Mouse (Mus musculus) forebrain, postnatal 0 days (tissue): ENCODE data around the gene Vps45. TPM values are rescaled to one million over a fixed set of nuclear protein-coding genes. Genes with fewer than 3 reads are reported as not detected.

ENCODE experiments used
- ATAC-seq: fragments of 200-750 bp; cut with Nextera tagmentation; 2 replicates; pipeline ENCODE4 v1.8.0; 2017; ENCODE audit warnings: mild to moderate bottlenecking, moderate library complexity
- DNase-seq: peaks from one replicate; pipeline ENCODE4 v3.0.0-alpha.2; 2015
- H3K27ac ChIP-seq: fragments of 300-500 bp; sonication (generic); 2 replicates; pipeline ENCODE4 v1.5.1; 2014; ENCODE audit warnings: low read depth, mild to moderate bottlenecking, antibody characterized with exemption, low read length, moderate library complexity, mixed read lengths
- H3K27me3 ChIP-seq: fragments of 300-500 bp; sonication (generic); 2 replicates; pipeline ENCODE4 v1.6.1; 2014; ENCODE audit warnings: mild to moderate bottlenecking, low read length, mixed read lengths; ENCODE audit not compliant: insufficient read depth
- H3K36me3 ChIP-seq: fragments of 300-500 bp; sonication (generic); 2 replicates; pipeline ENCODE4 v1.6.1; 2014; ENCODE audit warnings: mild to moderate bottlenecking, moderate library complexity; ENCODE audit not compliant: insufficient read depth
- H3K4me1 ChIP-seq: fragments of 300-500 bp; sonication (generic); 2 replicates; pipeline ENCODE4 v1.6.1; 2014; ENCODE audit warnings: antibody characterized with exemption; ENCODE audit not compliant: insufficient read depth
- H3K4me2 ChIP-seq: fragments of 300-500 bp; sonication (generic); 2 replicates; pipeline ENCODE4 v1.6.1; 2014; ENCODE audit warnings: low read depth, mild to moderate bottlenecking, moderate library complexity
- H3K4me3 ChIP-seq: fragments of 300-500 bp; sonication (generic); 2 replicates; pipeline ENCODE4 v1.5.1; 2014; ENCODE audit warnings: low read depth, low read length, mixed read lengths
- H3K9ac ChIP-seq: fragments of 300-500 bp; sonication (generic); 2 replicates; pipeline ENCODE4 v1.6.1; 2014; ENCODE audit warnings: mild to moderate bottlenecking
- H3K9me3 ChIP-seq: fragments of 300-500 bp; sonication (generic); 2 replicates; pipeline ENCODE4 v1.6.1; 2016; ENCODE audit warnings: low read length
- CTCF ChIP-seq: sonication (generic); IDR thresholded peaks from 2 replicates; pipeline ENCODE4 v1.5.1; 2016; ENCODE audit warnings: antibody characterized with exemption, control low read depth, low read depth
- WGBS: fragments of 180-500 bp; shearing (Covaris S2); extraction: QIAGEN DNeasy Blood & Tissue Kit; methylation state at CpG from one replicate; pipeline ENCODE4 v1.1.7; 2014; 5-methylcytosine and 5-hydroxymethylcytosine counted together
- polyA plus RNA-seq: library from polyadenylated mRNA; unstranded; fragments of >200 nt; fragmentation: Nextera tagmentation; extraction: Ambion mirVana; gene quantifications from 2 replicates; pipeline ENCODE4 v1.2.1, GENCODE M21; 2015
- total RNA-seq: library from RNA; depleted of rRNA; stranded (reverse); fragments of >200 nt; gene quantifications from 2 replicates; pipeline ENCODE4 v1.2.3, GENCODE M21; 2014

Vps45 gene
- total and polyA plus RNA-seq, 2 experiments from 2014 or later: 60.5 to 65.1 TPM

GRCm38 (mm10) chr3:95999308-96000079, 58.8 kb downstream of the Vps45 start:
- H3K27ac ChIP-seq: no peak overlapping the region
- H3K36me3 ChIP-seq: no peaks in the 10 kb centered on the region
- 91% methylated on average over 12 of the region's 12 CpGs for WGBS
- peaks cover 11% of the 10 kb centered on the region for H3K4me1 ChIP-seq
- H3K4me3 ChIP-seq: no peak overlapping the region
- H3K9me3 ChIP-seq: no peaks in the 10 kb centered on the region
- ATAC-seq (no peak), DNase-seq (no peak)
- no peak overlapping the region for H3K4me2 ChIP-seq
- no peaks in the 10 kb centered on the region for H3K27me3 ChIP-seq
- TF ChIP-seq CTCF: no peak
- no peak overlapping the region for H3K9ac ChIP-seq

DNA sequence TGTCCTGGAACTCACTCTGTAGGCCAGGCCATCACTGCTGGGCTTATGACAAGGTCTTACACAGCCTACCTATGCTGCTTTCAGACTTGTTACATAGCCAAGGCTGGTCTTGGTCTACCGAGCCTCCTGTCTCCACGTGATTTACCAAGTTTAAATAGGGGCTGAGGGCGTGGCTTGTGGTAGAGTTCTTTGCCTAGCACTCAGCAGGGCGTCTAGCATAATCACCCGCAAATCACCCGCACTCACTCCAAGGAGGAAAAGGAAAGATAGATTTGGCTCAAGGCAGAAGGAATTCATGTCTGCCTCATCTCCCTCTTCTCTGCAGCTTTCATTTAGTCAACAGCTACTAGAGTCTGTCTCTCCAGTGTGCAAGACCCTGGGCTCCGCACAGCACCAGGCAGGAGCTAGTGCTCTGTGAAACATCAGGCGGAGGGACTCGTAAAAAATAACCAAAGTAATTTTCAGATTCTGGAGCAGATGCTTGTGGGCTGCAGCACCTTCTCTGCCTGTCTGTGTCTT, 61.0 kb downstream of the Vps45 start:
- no peak for TF ChIP-seq CTCF
- Histone ChIP-seq H3K27me3 (no peaks in the 10 kb centered on the region), H3K9me3 (no peaks in the 10 kb centered on the region), H3K36me3 (peaks cover 1% of the 10 kb centered on the region; the same call in 1 of the 2 replicates), H3K27ac (no peak overlapping the region), H3K4me3 (0 out of 2 replicates have a peak overlapping the region, but pooled peaks have one; percentile 91), H3K4me2 (peak overlapping the region; percentile 72), H3K9ac (0 out of 2 replicates have a peak overlapping the region, but pooled peaks have one; percentile 7), H3K4me1 (peaks cover 17% of the 10 kb centered on the region)
- WGBS: 19% methylated on average over 9 of the region's 9 CpGs
- DNase-seq: no peak
- ATAC-seq: no peak

DNA sequence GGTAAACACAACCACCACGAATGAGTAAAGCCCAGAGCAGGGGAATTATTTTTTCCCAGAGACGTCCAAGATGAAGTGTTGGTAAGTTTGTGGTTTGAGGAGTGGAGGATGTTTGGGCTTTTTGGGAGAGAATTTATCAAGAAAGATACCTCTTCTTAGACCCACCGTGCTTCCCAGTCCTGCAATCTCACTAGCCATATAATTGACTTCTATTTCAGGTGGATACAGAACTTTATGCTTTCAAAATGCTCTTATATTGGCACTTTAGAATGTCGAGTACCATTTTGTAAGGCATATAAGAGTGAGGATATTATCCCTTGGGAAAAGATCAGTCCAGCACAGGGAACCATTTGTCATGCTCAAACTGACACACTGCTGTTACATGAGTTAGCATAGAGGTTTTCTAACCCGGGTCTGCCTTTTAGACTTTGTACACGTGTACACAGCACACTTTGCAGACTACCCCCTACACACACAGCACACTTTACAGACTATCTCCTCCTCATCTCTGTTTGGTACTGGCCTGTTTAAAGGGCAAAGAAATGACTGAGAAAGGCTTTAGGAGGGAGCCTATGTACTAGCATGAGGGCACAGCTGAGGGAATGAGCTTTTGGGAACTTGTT, 61.7 kb downstream of the Vps45 start:
- DNase-seq: no peak
- peak overlapping the region; percentile 99 for H3K27ac ChIP-seq
- no peak for ATAC-seq
- peak overlapping the region; percentile 97 for H3K9ac ChIP-seq
- 8% methylated on average over 6 of the region's 6 CpGs for WGBS
- peaks cover 17% of the 10 kb centered on the region for H3K4me1 ChIP-seq
- H3K4me3 ChIP-seq: peak overlapping the region; percentile 91
- H3K36me3 ChIP-seq: peaks cover 8% of the 10 kb centered on the region
- no peak for TF ChIP-seq CTCF
- no peaks in the 10 kb centered on the region for H3K27me3 ChIP-seq
- H3K9me3 ChIP-seq: no peaks in the 10 kb centered on the region
- H3K4me2 ChIP-seq: peak overlapping the region; percentile 72

DNA sequence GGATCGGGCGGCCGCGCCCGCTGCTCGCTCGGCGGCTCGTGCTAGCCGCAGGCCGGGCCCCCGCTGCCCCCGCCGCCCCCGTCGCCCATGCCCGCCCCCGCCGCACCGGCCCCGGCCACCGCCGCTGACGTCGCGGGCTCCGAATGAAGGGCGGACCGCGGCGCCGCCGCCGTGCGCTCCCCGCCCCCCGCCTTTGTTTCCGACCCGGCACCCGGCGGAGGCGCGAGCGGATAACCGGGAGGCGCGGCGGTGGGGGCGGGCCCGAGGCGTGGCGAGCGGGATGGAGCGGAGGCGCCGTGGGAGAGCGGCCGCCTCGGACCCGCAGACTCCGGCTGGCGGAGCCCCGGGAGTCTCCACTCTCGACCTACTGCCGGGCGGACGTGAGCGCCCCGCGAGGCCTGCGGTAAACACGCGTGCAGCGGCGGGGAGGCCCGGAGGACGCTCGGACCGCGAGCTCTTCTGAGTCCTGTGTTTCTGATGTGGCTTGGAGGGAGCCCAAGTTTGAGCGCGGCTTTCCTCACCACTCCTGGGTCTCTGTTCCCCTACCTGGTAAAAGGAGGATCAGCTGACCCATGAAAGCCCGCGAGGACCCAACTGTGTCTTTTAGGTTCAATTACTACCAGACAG, 62.4 kb downstream of the Vps45 start, which contains the start of gene Plekho1:
Plekho1 (minus strand) TSS at position 200 of the 627 bp plus-strand sequence.
- peak within 1 kb of the TSS; percentile 72 for H3K4me2 ChIP-seq
- H3K36me3 ChIP-seq: peaks cover 15% of the 10 kb centered on the region
- peaks cover 17% of the 10 kb centered on the region for H3K4me1 ChIP-seq
- ATAC-seq (peak; percentile 70), DNase-seq (peak; percentile 74)
- H3K27me3 ChIP-seq: no peaks in the 10 kb centered on the region
- H3K27ac ChIP-seq: peak within 1 kb of the TSS; percentile 99
- H3K9ac ChIP-seq: peak within 1 kb of the TSS; percentile 97
- no peaks in the 10 kb centered on the region for H3K9me3 ChIP-seq
- H3K4me3 ChIP-seq: peak within 1 kb of the TSS; percentile 91
- peak; percentile 22 for TF ChIP-seq CTCF
- under 1% methylated on average over 75 of the region's 84 CpGs for WGBS

GRCm38 (mm10) chr3:95994975-95995801, 63.1 kb downstream of the Vps45 start:
- ATAC-seq: peak; percentile 75
- Histone ChIP-seq H3K9ac (peak overlapping the region; percentile 97), H3K4me3 (peak overlapping the region; percentile 91), H3K36me3 (peaks cover 22% of the 10 kb centered on the region), H3K9me3 (no peaks in the 10 kb centered on the region), H3K4me2 (peak overlapping the region; percentile 72), H3K4me1 (peaks cover 17% of the 10 kb centered on the region), H3K27ac (peak overlapping the region; percentile 99), H3K27me3 (no peaks in the 10 kb centered on the region)
- peak; percentile 66 for DNase-seq
- no peak for TF ChIP-seq CTCF
- 5% methylated on average over 44 of the region's 51 CpGs for WGBS

DNA sequence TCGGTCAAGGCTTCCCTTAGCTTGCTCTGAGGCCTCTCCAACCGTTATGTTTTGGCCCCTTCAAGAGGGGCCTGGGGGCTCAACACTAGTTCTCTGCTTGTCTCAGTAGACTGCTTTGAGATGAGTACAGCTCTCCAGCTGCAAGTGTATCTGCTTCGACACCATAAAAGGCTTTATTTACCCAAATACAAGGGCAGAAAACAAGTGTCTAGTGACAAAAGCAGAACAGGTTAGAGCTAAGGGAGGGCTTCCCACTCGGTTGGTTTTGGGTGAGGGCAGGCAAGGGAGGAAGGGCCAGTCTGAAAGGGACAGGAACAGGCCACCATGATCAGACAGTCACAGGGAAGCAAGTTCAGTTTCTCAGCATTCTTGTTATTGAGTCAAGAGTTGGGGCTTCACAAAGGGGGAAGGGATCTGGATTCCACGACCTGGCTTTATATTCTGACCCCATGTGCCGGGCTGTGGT, 63.9 kb downstream of the Vps45 start:
- H3K4me2 ChIP-seq: peak overlapping the region; percentile 72
- ATAC-seq (no peak), DNase-seq (no peak)
- H3K4me1 ChIP-seq: peaks cover 17% of the 10 kb centered on the region
- H3K9ac ChIP-seq: peak overlapping the region; percentile 97
- no peak for TF ChIP-seq CTCF
- no peaks in the 10 kb centered on the region for H3K27me3 ChIP-seq
- peak overlapping the region; percentile 62 for H3K27ac ChIP-seq
- no peaks in the 10 kb centered on the region for H3K9me3 ChIP-seq
- peak overlapping the region; percentile 91 for H3K4me3 ChIP-seq
- 2% methylated on average over 6 of the region's 6 CpGs for WGBS
- H3K36me3 ChIP-seq: peaks cover 30% of the 10 kb centered on the region
